Mouse (Mus musculus) kidney, embryonic 15.5 days (tissue): ENCODE measurements at regions not wholly inside any gene's neighbourhood (a gene's known extent, or its start where the extent isn't known, plus 50 kb on each side); places are given as distances from the start of the nearest gene placed in this dataset.

Experiments used
- ATAC-seq: fragments of 200-750 bp; cut with Nextera tagmentation; replicated peaks from 2 replicates; pipeline ENCODE4 v1.8.0; 2017; ENCODE audit warnings: moderate TSS enrichment; ENCODE audit not compliant: low FRiP score
- H3K27ac ChIP-seq: fragments of 300-500 bp; sonication (generic); 2 replicates; pipeline ENCODE4 v1.5.1; 2015; ENCODE audit warnings: mild to moderate bottlenecking, inconsistent platforms
- H3K27me3 ChIP-seq: fragments of 300-500 bp; sonication (generic); 2 replicates; pipeline ENCODE4 v1.6.1; 2015; ENCODE audit warnings: inconsistent platforms
- H3K36me3 ChIP-seq: fragments of 300-500 bp; sonication (generic); 2 replicates; pipeline ENCODE4 v1.6.1; 2015; ENCODE audit warnings: inconsistent platforms
- H3K4me1 ChIP-seq: fragments of 300-500 bp; sonication (generic); 2 replicates; pipeline ENCODE4 v1.6.1; 2015; ENCODE audit warnings: inconsistent platforms
- H3K4me2 ChIP-seq: fragments of 300-500 bp; sonication (generic); 2 replicates; pipeline ENCODE4 v1.6.1; 2015; ENCODE audit warnings: moderate library complexity, mild to moderate bottlenecking, inconsistent platforms
- H3K4me3 ChIP-seq: fragments of 300-500 bp; sonication (generic); replicated peaks from 2 replicates; pipeline ENCODE4 v1.5.1; 2015; ENCODE audit warnings: mild to moderate bottlenecking, inconsistent platforms
- H3K9ac ChIP-seq: fragments of 300-500 bp; sonication (generic); 2 replicates; pipeline ENCODE4 v1.6.1; 2015; ENCODE audit warnings: mild to moderate bottlenecking, inconsistent platforms
- H3K9me3 ChIP-seq: fragments of 300-500 bp; sonication (generic); replicated peaks from 2 replicates; pipeline ENCODE4 v1.6.1; 2016; ENCODE audit warnings: inconsistent platforms
- WGBS: fragments of 180-500 bp; shearing (Covaris S2); methylation state at CpG from one replicate; pipeline ENCODE4 v1.1.7; 2015; ENCODE audit warnings: mixed read lengths; 5-methylcytosine and 5-hydroxymethylcytosine counted together

DNA sequence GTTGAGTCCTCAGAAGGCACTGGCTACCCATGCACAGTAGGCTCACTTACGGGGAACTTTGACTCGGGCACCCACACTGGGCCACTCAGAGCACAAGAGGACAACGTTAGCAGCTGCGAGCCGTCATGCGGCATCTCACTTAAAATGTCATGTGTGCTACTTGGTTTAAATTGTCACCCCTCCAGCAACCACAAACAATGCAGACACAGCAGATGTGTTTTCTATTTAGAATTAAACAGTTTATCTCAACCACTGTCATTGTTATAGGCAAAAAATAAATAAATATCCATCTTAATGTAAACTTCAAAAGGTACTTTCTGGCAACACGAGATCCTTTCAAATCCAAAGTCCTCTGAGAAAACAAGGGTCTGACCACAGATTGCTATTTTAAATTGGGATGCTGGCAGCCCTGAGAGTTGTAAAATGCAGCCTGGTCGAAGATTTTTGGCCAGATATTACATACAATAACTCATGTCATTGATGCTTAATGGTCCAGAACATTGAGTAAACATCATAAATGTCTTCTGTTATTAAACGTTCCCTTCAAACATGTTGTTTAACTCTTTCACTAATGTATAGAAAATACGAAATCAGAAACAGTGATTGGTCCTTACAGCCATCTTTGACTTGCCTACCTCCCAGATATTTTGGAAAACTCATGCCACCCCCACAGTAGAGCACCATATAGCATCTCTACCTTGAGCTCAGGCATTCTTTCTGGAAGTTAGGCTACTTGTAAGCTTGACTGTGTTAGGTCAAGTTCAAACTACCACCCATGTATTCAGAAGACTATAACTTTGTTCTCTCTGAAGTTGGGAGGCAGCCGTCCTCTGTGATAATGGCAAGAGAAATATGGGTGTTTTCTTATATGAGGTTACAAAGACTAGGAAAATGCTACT is 232.8 kb upstream of the Tcf21 start:
- Histone ChIP-seq H3K27me3 (no peaks in the 10 kb centered on the region), H3K4me3 (no peak overlapping the region), H3K9ac (no peak overlapping the region), H3K27ac (peak overlapping the region; percentile 88), H3K36me3 (no peaks in the 10 kb centered on the region), H3K9me3 (no peaks in the 10 kb centered on the region), H3K4me2 (no peak overlapping the region), H3K4me1 (peaks cover 8% of the 10 kb centered on the region)
- WGBS: 31% methylated on average over 11 of the region's 11 CpGs
- ATAC-seq: peak; percentile 92

DNA sequence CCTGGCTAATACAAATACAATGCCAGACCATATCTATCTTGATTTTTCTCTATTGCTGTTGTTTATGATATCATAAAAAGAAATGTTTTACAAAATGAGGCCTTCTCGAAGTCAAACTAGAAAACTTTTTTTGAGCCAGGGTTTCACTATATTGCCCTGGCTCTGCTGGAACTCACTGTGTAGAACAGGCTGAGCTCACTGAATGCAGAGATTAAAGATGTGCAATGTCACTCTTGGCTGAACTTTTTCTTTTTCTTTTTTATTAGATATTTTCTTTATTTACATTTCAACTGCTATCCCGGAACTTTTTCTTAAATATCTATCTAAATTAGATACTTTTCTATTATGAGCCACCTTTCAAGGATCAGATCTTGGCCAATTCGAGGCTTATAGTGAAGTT is 224.5 kb upstream of the Tcf21 start:
- H3K4me3 ChIP-seq: no peak overlapping the region
- WGBS: 77% methylated on average over 3 of the region's 3 CpGs
- no peak overlapping the region for H3K9ac ChIP-seq
- H3K27ac ChIP-seq: no peak overlapping the region
- H3K9me3 ChIP-seq: no peaks in the 10 kb centered on the region
- H3K27me3 ChIP-seq: no peaks in the 10 kb centered on the region
- H3K4me1 ChIP-seq: no peaks in the 10 kb centered on the region
- no peak for ATAC-seq
- H3K36me3 ChIP-seq: no peaks in the 10 kb centered on the region
- no peak overlapping the region for H3K4me2 ChIP-seq

DNA sequence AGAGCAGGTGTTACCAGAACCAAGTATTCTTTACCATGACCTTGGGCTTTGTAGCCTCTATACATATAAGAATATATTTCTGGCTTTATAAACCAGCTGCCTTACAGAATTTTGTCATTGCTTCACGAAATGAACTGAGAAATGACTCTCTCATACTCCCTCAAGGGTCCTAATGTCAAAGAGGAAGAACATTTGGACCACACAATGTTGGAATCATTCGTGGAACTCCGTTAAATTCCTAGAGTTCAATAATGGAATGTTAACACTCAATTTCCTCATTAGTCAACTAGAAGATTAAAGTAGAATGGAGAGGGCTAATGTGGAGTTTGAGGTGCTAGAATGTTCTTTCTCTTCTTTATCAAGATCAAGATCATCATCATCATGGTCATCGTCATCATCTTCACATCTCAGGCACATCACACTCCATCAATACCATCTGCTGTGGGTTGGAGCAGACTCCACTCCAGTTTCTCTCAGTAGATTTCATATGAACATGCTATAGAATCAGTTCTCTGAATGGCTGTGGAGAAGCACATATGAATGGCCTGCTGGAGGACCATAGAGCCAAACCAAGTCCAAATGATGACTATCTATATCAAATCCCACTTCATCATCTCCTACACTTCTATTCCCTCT is 211.6 kb upstream of the Tcf21 start:
- Histone ChIP-seq H3K36me3 (no peaks in the 10 kb centered on the region), H3K4me2 (no peak overlapping the region), H3K27me3 (no peaks in the 10 kb centered on the region), H3K9me3 (no peaks in the 10 kb centered on the region), H3K4me1 (no peaks in the 10 kb centered on the region), H3K27ac (no peak overlapping the region), H3K4me3 (no peak overlapping the region), H3K9ac (no peak overlapping the region)
- ATAC-seq: no peak
- WGBS: 76% methylated on average over 4 of the region's 4 CpGs

DNA sequence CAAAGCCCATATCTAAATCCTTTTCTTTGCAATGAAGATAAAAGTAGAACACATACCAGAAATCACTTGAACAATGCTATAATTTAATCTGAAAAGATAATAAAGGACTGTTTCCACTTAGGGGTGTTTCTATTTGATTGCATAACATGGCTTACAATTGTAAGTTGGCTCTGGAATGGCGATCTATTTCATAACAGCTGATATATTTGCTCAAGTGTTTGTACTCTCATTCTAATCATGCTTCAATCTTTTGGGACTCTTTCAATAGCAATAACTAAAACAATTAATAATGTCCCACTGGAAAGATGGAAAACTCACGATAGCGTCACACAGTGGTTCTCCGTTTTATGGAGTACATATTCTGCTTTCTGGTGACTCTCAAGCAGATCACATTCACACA is 208.0 kb upstream of the Tcf21 start:
- H3K4me1 ChIP-seq: no peaks in the 10 kb centered on the region
- no peaks in the 10 kb centered on the region for H3K27me3 ChIP-seq
- H3K4me3 ChIP-seq: no peak overlapping the region
- ATAC-seq: no peak
- 78% methylated on average over 4 of the region's 4 CpGs for WGBS
- no peak overlapping the region for H3K9ac ChIP-seq
- no peak overlapping the region for H3K27ac ChIP-seq
- no peaks in the 10 kb centered on the region for H3K36me3 ChIP-seq
- no peak overlapping the region for H3K4me2 ChIP-seq
- no peaks in the 10 kb centered on the region for H3K9me3 ChIP-seq

DNA sequence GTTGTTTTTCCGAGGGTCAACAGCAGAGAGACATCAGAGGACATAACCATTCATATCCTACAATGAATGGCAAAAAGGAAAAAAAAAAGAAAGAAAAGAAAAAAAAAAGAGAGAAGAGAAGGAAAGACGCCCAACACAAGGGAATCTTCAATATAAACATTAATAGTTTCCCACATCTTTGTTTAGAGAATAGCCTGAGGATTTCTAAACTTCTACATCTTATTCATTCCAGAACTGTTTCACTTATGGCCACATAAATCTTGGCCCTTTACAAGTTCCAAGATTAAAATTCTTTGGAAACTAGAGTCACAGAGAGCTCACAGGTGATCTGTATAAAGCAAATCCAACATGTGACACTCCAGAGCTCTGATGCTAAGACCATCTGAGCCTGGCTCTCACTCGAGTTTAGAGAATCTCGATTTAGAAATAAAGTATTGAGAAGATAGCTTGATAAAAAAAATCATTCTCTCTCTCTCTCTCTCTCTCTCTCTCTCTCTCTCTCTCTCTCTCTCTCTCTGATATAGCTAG is 197.2 kb upstream of the Tcf21 start:
- peak overlapping the region; percentile 79; the same call in 1 of the 2 replicates for H3K27ac ChIP-seq
- 60% methylated on average over 4 of the region's 4 CpGs for WGBS

DNA sequence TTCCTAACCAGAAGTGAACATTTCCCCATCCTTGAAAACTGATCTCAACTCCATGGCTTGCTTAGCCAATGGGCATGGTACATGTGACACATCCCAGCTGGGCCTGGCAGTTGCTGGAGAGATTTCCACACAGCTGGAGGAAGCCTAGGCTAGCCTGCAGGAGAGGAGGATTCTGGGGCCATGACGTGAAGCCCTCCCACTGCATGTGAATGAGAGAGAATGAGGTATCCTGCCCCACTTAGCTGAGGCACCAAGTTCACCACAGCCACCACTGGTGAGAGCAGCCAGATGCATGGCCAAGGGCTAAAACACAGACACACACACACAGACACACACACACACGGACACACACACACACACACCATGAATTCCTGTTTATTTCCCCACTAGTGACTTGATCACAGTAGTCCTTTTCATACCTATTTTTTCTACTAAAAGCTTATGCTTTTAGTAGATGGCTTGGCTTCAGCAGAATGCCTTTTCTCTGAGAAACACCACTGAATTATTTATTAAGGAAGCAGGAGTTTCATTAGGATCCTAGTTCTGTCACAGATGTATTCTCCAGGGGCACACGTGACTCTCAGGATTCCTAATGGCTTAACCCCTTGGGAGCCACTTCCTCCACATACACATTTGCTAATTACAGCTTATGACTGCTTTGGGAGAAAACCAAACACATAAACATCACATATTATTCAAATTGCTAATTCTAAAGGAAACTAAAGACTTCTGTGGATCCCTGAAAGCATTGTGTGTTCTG is 196.1 kb upstream of the Tcf21 start:
- Histone ChIP-seq H3K4me2 (no peak overlapping the region), H3K36me3 (no peaks in the 10 kb centered on the region), H3K27me3 (no peaks in the 10 kb centered on the region), H3K9me3 (no peaks in the 10 kb centered on the region), H3K4me1 (peaks cover 7% of the 10 kb centered on the region; the same call in 1 of the 2 replicates), H3K4me3 (no peak overlapping the region), H3K27ac (peak overlapping the region; percentile 79), H3K9ac (no peak overlapping the region)
- ATAC-seq: no peak
- WGBS: 47% methylated on average over 3 of the region's 3 CpGs

More for the DNA sequence above, 197.2 kb upstream of the Tcf21 start:
- Histone ChIP-seq H3K36me3 (no peaks in the 10 kb centered on the region), H3K4me3 (no peak overlapping the region), H3K9ac (no peak overlapping the region), H3K4me2 (no peak overlapping the region), H3K9me3 (no peaks in the 10 kb centered on the region), H3K27me3 (no peaks in the 10 kb centered on the region), H3K4me1 (peaks cover 7% of the 10 kb centered on the region; the same call in 1 of the 2 replicates)
- no peak for ATAC-seq

DNA sequence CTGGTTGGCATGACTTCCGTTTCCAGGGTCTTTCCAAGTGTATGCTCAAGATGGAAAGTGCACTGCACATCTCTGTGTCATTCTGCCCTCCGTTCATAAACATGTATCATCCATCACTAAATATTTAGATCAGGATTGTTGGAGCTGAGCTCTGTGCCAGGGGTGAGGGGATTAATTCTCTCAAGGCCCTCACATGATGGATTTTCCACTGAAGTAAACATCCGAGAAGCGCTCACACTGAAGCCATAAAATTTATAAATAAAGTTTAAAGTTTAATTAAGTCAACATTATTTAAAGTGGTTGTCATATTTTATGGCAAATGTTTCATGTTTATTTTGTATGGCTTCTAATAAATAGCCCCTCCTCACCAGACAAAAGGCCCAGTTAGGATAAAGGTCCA is 190.7 kb upstream of the Tcf21 start:
- H3K27me3 ChIP-seq: no peaks in the 10 kb centered on the region
- no peaks in the 10 kb centered on the region for H3K36me3 ChIP-seq
- H3K9ac ChIP-seq: no peak overlapping the region
- H3K4me3 ChIP-seq: no peak overlapping the region
- ATAC-seq: no peak
- 62% methylated on average over 4 of the region's 4 CpGs for WGBS
- 0 out of 2 replicates have a peak overlapping the region, but pooled peaks have one; percentile 51 for H3K27ac ChIP-seq
- H3K4me1 ChIP-seq: peaks cover under 1% of the 10 kb centered on the region; the same call in 1 of the 2 replicates
- no peak overlapping the region for H3K4me2 ChIP-seq
- no peaks in the 10 kb centered on the region for H3K9me3 ChIP-seq

DNA sequence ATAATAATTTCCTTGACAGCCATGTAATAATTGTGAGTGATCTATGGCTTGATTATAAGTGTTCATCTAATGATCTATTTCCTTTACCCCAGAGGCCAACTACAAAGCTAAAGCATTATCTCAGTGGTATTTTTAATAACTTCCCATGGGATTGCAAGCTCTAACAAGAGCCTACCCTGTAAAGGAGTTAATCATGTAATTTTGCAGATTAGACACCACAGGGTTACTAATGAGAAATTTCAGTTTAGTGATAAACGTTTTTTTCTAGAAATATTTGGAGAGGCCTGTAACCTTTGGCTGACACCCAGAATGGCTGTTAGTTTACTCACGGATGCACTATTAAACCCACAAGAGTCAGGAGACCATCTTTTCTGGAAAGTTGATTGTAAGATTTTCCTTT is 190.2 kb upstream of the Tcf21 start:
- H3K27me3 ChIP-seq: no peaks in the 10 kb centered on the region
- no peaks in the 10 kb centered on the region for H3K36me3 ChIP-seq
- ATAC-seq: 0 out of 2 replicates have a peak, but pooled peaks have one; percentile 33
- no peaks in the 10 kb centered on the region for H3K4me1 ChIP-seq
- WGBS: 43% methylated on average over 2 of the region's 2 CpGs
- no peak overlapping the region for H3K9ac ChIP-seq
- no peak overlapping the region for H3K4me2 ChIP-seq
- no peaks in the 10 kb centered on the region for H3K9me3 ChIP-seq
- 0 out of 2 replicates have a peak overlapping the region, but pooled peaks have one; percentile 51 for H3K27ac ChIP-seq
- H3K4me3 ChIP-seq: no peak overlapping the region

DNA sequence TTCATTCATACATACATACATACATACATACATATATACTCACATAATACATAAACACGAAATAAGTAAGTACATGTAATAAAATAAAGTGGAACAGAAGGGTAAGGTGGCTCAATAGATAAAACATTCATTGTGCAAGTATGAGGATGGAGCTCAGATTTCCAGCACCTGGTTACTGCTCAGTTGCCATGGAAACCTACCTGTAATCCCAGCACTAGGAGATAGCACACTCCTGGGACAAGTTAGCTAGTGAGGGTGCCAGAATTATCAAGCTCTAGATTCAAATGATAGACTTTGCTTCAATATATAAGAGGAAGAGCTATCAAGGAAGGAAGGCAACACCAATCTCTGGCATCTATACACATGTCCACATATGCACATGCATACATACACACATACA is 184.8 kb upstream of the Tcf21 start:
- Histone ChIP-seq H3K9ac (no peak overlapping the region), H3K4me1 (no peaks in the 10 kb centered on the region), H3K36me3 (no peaks in the 10 kb centered on the region), H3K9me3 (no peaks in the 10 kb centered on the region), H3K4me2 (no peak overlapping the region), H3K4me3 (no peak overlapping the region), H3K27me3 (no peaks in the 10 kb centered on the region), H3K27ac (no peak overlapping the region)
- WGBS: 88% methylated on average over 1 of the region's 1 CpGs
- no peak for ATAC-seq

DNA sequence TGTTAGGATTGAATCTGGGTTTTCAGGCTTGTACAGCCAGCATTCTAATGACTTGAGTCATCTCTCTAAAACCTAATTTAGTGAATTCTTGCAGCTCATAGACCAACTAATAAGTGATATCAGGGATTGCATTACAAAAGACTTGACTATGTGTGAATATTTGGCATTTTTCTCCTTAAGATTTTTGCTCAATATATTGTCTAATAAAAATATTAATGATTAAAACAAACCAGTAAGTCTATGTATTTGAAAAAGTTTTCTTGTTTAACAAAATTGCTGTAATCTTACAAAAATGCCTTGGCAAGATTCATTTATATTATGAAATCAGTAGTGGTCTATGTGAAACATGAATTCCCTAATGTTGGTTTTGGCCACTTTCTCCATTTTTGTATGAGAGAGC is 183.7 kb upstream of the Tcf21 start:
- ATAC-seq: no peak
- no peak overlapping the region for H3K27ac ChIP-seq
- no peaks in the 10 kb centered on the region for H3K27me3 ChIP-seq
- no peak overlapping the region for H3K4me2 ChIP-seq
- no peaks in the 10 kb centered on the region for H3K4me1 ChIP-seq
- H3K9ac ChIP-seq: no peak overlapping the region
- no peaks in the 10 kb centered on the region for H3K9me3 ChIP-seq
- no peak overlapping the region for H3K4me3 ChIP-seq
- H3K36me3 ChIP-seq: no peaks in the 10 kb centered on the region

DNA sequence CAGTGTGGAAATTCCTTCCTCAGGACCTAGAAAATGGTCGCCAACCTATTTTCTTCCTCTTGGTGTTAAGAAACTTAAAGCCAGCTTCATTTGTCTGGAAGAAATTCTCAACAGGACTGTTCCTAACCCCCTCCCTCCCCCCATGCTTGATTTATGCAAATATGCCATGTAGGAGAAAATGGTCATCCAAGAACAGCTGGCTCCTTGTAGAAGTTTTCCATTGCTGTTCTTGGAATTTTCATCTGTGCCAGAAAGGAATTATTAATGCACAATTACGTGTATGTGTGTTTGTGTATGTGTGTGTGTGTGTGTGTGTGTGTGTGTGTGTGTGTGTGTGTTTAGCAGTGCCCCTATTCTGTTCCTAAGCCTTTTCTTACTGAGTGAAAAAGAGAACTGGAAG is 178.6 kb upstream of the Tcf21 start:
- 0 out of 2 replicates have a peak, but pooled peaks cover 3% of the 10 kb centered on the region for H3K4me1 ChIP-seq
- 81% methylated on average over 2 of the region's 2 CpGs for WGBS

More for the DNA sequence above, 178.6 kb upstream of the Tcf21 start:
- Histone ChIP-seq H3K9ac (no peak overlapping the region), H3K4me2 (no peak overlapping the region), H3K27ac (peak overlapping the region; percentile 37; the same call in 1 of the 2 replicates), H3K27me3 (no peaks in the 10 kb centered on the region), H3K9me3 (no peaks in the 10 kb centered on the region), H3K36me3 (no peaks in the 10 kb centered on the region), H3K4me3 (no peak overlapping the region)
- ATAC-seq: no peak
